Mouse (Mus musculus) forebrain, embryonic 14.5 days (tissue): ENCODE measurements around the gene Tmem175. TPM values are rescaled to one million over a fixed set of nuclear protein-coding genes. Genes with fewer than 3 reads are reported as not detected.

Experiments used
- ATAC-seq: fragments of 200-750 bp; cut with Nextera tagmentation; 2 replicates; pipeline ENCODE4 v1.8.0; 2017; ENCODE audit warnings: mild to moderate bottlenecking, moderate library complexity
- DNase-seq: peaks from one replicate; pipeline ENCODE4 v3.0.0-alpha.2; 2015; ENCODE audit warnings: low spot score
- H3K27ac ChIP-seq: fragments of 300-500 bp; sonication (generic); 2 replicates; pipeline ENCODE4 v1.5.1; 2014; ENCODE audit warnings: low read depth, mild to moderate bottlenecking, control low read depth, low read length, moderate library complexity
- H3K27me3 ChIP-seq: fragments of 300-500 bp; sonication (generic); replicated peaks from 2 replicates; pipeline ENCODE4 v1.6.1; 2014; ENCODE audit warnings: low read length, control low read depth, mixed read lengths; ENCODE audit not compliant: control insufficient read depth, insufficient read depth
- H3K36me3 ChIP-seq: fragments of 300-500 bp; sonication (generic); 2 replicates; pipeline ENCODE4 v1.6.1; 2014; ENCODE audit warnings: low read length, control low read depth; ENCODE audit not compliant: control insufficient read depth, insufficient read depth
- H3K4me1 ChIP-seq: fragments of 300-500 bp; sonication (generic); 2 replicates; pipeline ENCODE4 v1.6.1; 2014; ENCODE audit warnings: antibody characterized with exemption, low read length, control low read depth; ENCODE audit not compliant: control insufficient read depth, insufficient read depth
- H3K4me2 ChIP-seq: fragments of 300-500 bp; sonication (generic); 2 replicates; pipeline ENCODE4 v1.6.1; 2014; ENCODE audit warnings: mild to moderate bottlenecking, control low read depth, low read length
- H3K4me3 ChIP-seq: fragments of 300-500 bp; sonication (generic); 2 replicates; pipeline ENCODE4 v1.5.1; 2014; ENCODE audit warnings: low read depth, low read length, control low read depth
- H3K9ac ChIP-seq: fragments of 300-500 bp; sonication (generic); 2 replicates; pipeline ENCODE4 v1.6.1; 2014; ENCODE audit warnings: mild to moderate bottlenecking, low read length, control low read depth, moderate library complexity
- H3K9me3 ChIP-seq: fragments of 300-500 bp; sonication (generic); replicated peaks from 2 replicates; pipeline ENCODE4 v1.6.1; 2016; ENCODE audit warnings: low read length, control low read depth, mixed read lengths; ENCODE audit not compliant: control insufficient read depth
- WGBS: fragments of 180-500 bp; shearing (Covaris S2); extraction: QIAGEN DNeasy Blood & Tissue Kit; methylation state at CpG from one replicate; pipeline ENCODE4 v1.1.7; 2014; 5-methylcytosine and 5-hydroxymethylcytosine counted together
- polyA plus RNA-seq: library from polyadenylated mRNA; unstranded; fragments of >200 nt; fragmentation: Nextera tagmentation; extraction: Ambion mirVana; gene quantifications from 2 replicates; pipeline ENCODE4 v1.2.1, GENCODE M21; 2014

Tmem175 gene
- polyA plus RNA-seq, 1 experiment from 2014 or later: 32.3 TPM

GRCm38 (mm10) chr5:108659698-108660631 is 30.4 kb downstream of the Tmem175 start, which contains the start of gene Idua:
TSS of gene Idua (plus strand) at chr5:108660331.
- Histone ChIP-seq H3K27ac (no peak within 1 kb of the TSS), H3K27me3 (no peaks in the 10 kb centered on the region)
- ATAC-seq: peak; percentile 6; the same call in 1 of the 2 replicates

DNA sequence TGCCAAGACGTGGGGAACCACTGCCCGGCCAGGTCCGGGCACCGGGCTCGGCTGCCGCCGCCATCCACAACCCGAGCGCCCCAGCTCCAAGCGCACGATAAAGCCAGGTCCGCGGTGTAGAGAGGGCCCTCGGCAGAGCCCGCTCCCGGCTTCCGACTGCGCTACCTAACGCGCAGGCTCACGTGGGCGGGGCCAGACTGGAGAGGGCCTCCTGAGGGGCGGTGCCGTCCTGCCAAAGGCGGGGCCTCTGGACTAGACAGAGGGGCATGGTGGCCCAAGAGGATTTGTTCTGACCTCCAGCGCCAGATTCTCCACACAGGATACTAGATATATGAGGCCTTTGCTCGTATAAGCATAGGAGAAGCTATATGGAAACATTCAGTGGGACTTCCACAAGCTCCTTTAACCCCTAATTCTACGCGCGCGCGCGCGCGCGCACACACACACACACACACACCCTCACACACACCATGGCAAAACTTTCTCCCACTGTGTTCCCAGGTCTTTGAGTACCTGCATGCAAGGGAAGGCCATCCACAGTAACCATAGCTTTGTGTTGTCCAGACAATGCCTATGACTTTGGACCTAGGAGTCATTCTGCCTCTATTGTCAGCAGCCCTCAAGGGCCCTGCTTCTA is 31.2 kb downstream of the Tmem175 start:
- Histone ChIP-seq H3K27ac (no peak overlapping the region), H3K27me3 (no peaks in the 10 kb centered on the region), H3K36me3 (peaks cover 17% of the 10 kb centered on the region), H3K4me1 (peaks cover 9% of the 10 kb centered on the region), H3K4me2 (peak overlapping the region; percentile 94), H3K9ac (peak overlapping the region; percentile 95), H3K9me3 (no peaks in the 10 kb centered on the region), H3K4me3 (peak overlapping the region; percentile 85)
- peak; percentile 93 for DNase-seq
- 9% methylated on average over 36 of the region's 36 CpGs for WGBS
- peak; percentile 99 for ATAC-seq

More at GRCm38 (mm10) chr5:108659698-108660631, 30.4 kb downstream of the Tmem175 start, which contains the start of gene Idua:
- peaks cover 9% of the 10 kb centered on the region for H3K4me1 ChIP-seq
- peaks cover 23% of the 10 kb centered on the region for H3K36me3 ChIP-seq
- DNase-seq: no peak
- WGBS: 10% methylated on average over 24 of the region's 24 CpGs
- H3K9me3 ChIP-seq: no peaks in the 10 kb centered on the region
- H3K4me3 ChIP-seq: peak within 1 kb of the TSS; percentile 85
- H3K9ac ChIP-seq: peak within 1 kb of the TSS; percentile 95
- H3K4me2 ChIP-seq: peak within 1 kb of the TSS; percentile 94

DNA sequence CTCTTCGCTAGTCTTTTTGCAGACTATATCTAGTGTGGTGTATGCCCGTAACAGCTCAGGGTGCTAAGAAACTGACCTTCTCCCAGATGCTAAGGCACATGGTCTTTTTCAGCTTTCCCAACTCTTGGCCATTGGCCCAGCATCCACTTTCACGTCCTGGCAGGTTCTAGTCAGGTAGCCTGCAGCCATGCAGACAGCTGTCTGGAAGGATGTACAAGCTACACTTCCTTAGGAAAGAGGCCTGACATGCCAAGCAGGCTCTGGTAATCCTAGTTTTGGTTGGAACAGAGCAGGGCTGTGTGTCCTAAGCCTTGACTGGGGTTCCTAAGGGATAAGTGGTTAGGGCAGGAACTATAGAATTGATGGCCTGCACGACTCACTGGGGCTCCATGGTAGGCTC is 33.2 kb downstream of the Tmem175 start:
- peaks cover 9% of the 10 kb centered on the region for H3K4me1 ChIP-seq
- H3K36me3 ChIP-seq: peaks cover 5% of the 10 kb centered on the region; the same call in 1 of the 2 replicates
- no peaks in the 10 kb centered on the region for H3K27me3 ChIP-seq
- no peaks in the 10 kb centered on the region for H3K9me3 ChIP-seq
- 80% methylated on average over 4 of the region's 4 CpGs for WGBS
- H3K4me3 ChIP-seq: no peak overlapping the region
- no peak overlapping the region for H3K9ac ChIP-seq
- no peak overlapping the region for H3K4me2 ChIP-seq
- no peak overlapping the region for H3K27ac ChIP-seq
- no peak for DNase-seq
- ATAC-seq: no peak

DNA sequence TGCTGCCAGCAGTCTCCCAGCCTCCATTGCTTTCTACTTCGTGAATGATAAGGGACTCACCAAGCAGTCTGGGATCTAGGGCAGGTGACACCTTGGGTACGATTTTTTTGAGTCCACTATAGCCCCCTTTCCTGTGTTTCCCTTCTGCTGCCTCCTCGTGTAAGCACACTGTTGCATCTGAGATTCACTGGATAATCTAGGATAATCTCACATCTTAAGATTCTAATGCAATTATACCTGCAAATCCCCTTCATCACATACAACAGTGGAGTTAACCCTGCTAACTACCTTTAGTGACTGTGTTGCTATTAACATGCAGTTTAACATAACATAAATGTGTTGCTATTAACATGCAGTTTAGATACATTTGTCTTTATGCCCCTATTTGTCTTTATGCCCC is 35.5 kb downstream of the Tmem175 start:
- no peak overlapping the region for H3K9ac ChIP-seq
- 50% methylated on average over 3 of the region's 3 CpGs for WGBS
- no peaks in the 10 kb centered on the region for H3K36me3 ChIP-seq
- H3K9me3 ChIP-seq: no peaks in the 10 kb centered on the region
- no peak overlapping the region for H3K4me3 ChIP-seq
- no peak overlapping the region for H3K4me2 ChIP-seq
- ATAC-seq (no peak), DNase-seq (no peak)
- H3K27ac ChIP-seq: no peak overlapping the region
- H3K27me3 ChIP-seq: no peaks in the 10 kb centered on the region
- H3K4me1 ChIP-seq: peaks cover 11% of the 10 kb centered on the region

DNA sequence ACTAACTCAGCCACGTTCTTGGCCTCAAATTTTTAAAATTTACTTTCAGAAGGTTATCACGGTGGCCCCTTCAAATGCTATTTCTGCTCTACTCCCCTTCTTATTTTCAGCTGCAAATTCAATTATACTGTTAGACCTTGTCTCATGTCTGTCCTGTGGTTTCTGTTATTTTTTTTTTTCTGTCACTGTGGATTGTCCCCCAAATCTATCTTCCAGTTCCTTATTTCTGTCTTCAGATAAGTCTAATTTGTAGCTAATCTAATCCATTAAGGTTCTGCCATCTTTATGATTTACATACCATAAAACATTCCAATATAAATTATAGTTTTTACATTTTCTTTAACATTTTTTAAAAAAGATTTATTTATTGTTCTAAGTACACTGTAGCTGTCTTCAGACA is 37.8 kb downstream of the Tmem175 start:
- ATAC-seq (no peak), DNase-seq (no peak)
- Histone ChIP-seq H3K4me2 (no peak overlapping the region), H3K27ac (no peak overlapping the region), H3K4me1 (peaks cover 11% of the 10 kb centered on the region), H3K27me3 (no peaks in the 10 kb centered on the region), H3K4me3 (no peak overlapping the region), H3K9ac (no peak overlapping the region), H3K9me3 (no peaks in the 10 kb centered on the region), H3K36me3 (no peaks in the 10 kb centered on the region)
- WGBS: 92% methylated on average over 2 of the region's 2 CpGs

DNA sequence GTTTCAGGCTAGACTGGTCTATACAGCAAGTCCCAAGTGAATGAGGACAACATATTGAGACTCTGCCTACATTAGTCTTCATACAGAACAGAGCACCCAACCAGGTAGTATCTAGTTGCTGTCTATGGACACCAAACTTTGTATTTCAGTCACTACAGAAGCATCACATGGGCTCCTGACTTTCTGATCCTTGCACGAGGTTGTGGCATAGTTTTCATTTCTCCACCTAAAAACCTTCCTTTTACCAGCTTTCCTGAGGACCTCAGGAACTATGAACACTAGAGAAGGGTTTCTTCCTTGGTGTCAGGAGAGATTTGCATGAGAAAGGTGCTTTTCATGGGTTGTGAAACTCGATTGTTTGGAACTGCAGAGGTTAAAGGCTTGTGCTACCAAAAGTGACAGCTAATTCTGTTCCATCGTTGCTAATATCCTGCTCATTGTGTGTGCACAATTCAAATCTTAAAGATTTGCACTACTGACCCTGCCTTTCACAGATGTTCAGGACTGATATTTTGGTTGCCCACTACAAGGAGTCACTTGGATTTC is 38.9 kb downstream of the Tmem175 start:
- Histone ChIP-seq H3K9ac (peak overlapping the region; percentile 59), H3K9me3 (no peaks in the 10 kb centered on the region), H3K4me2 (peak overlapping the region; percentile 55), H3K27ac (peak overlapping the region; percentile 75; the same call in 1 of the 2 replicates), H3K4me3 (peak overlapping the region; percentile 51), H3K4me1 (peaks cover 11% of the 10 kb centered on the region), H3K36me3 (peaks cover under 1% of the 10 kb centered on the region; the same call in 1 of the 2 replicates), H3K27me3 (no peaks in the 10 kb centered on the region)
- WGBS: 8% methylated on average over 3 of the region's 3 CpGs
- no peak for DNase-seq
- ATAC-seq: no peak; the same call in 1 of the 2 replicates

- ATAC-seq: peak; percentile 87
- WGBS: 6% methylated on average over 43 of the region's 43 CpGs
These were observed 39.7 kb downstream of the Tmem175 start, which contains the start of gene Dgkq for GRCm38 (mm10) chr5:108668977-108669936. TSS of gene Dgkq (minus strand) at chr5:108669672.

DNA sequence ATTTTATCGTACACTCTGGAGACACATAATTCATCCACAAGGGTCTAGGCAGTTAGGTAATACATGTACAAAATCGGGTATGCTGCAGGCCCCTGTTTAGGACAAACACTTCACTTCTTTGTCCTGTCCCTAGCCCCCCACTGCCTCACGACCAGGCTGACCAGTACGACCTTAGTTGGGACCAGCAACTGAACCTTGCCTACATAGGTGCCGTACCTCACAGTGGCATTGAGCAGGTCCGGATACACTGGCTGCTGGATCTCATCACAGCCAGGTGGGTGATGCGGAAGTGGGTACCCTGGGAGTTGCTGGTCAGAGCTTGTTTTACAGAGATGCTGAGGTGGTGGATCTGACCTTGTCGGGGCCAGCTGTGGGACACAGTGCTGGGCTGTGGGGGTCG is 40.4 kb downstream of the Tmem175 start:
- H3K4me3 ChIP-seq: peak overlapping the region; percentile 51; the same call in 1 of the 2 replicates
- peak overlapping the region; percentile 55 for H3K4me2 ChIP-seq
- no peak overlapping the region for H3K27ac ChIP-seq
- H3K27me3 ChIP-seq: no peaks in the 10 kb centered on the region
- no peak for ATAC-seq
- peaks cover 4% of the 10 kb centered on the region; the same call in 1 of the 2 replicates for H3K36me3 ChIP-seq
- H3K9me3 ChIP-seq: no peaks in the 10 kb centered on the region
- no peak for DNase-seq
- peaks cover 11% of the 10 kb centered on the region for H3K4me1 ChIP-seq
- WGBS: 81% methylated on average over 9 of the region's 9 CpGs
- H3K9ac ChIP-seq: 0 out of 2 replicates have a peak overlapping the region, but pooled peaks have one; percentile 17

More at GRCm38 (mm10) chr5:108668977-108669936, 39.7 kb downstream of the Tmem175 start, which contains the start of gene Dgkq:
- H3K9ac ChIP-seq: peak within 1 kb of the TSS; percentile 59
- DNase-seq: peak; percentile 89
- H3K4me2 ChIP-seq: peak within 1 kb of the TSS; percentile 55
- no peaks in the 10 kb centered on the region for H3K9me3 ChIP-seq
- no peaks in the 10 kb centered on the region for H3K27me3 ChIP-seq
- H3K4me3 ChIP-seq: peak within 1 kb of the TSS; percentile 51
- H3K27ac ChIP-seq: peak within 1 kb of the TSS; percentile 75
- H3K4me1 ChIP-seq: peaks cover 11% of the 10 kb centered on the region
- H3K36me3 ChIP-seq: peaks cover 4% of the 10 kb centered on the region; the same call in 1 of the 2 replicates
